Mouse (Mus musculus) Muller cell, postnatal 12 days (primary cell): ENCODE results near the gene Fam81b.

ENCODE experiments used
- DNase-seq: peaks from one replicate; pipeline ENCODE4 v3.0.0-alpha.2; 2015; ENCODE audit errors: inconsistent ontology term

Fam81b gene

GRCm38 (mm10) chr13:76194937-76195336 lies 109.9 kb downstream of the Fam81b start:
- no peak for DNase-seq

GRCm38 (mm10) chr13:76190273-76190672 lies 114.6 kb downstream of the Fam81b start:
- no peak for DNase-seq

GRCm38 (mm10) chr13:76189190-76189589 lies 115.7 kb downstream of the Fam81b start:
- DNase-seq: no peak

- no peak for DNase-seq
Measured at GRCm38 (mm10) chr13:76187651-76188050, 117.2 kb downstream of the Fam81b start.

GRCm38 (mm10) chr13:76178700-76179099 lies 126.2 kb downstream of the Fam81b start:
- no peak for DNase-seq

- no peak for DNase-seq
Measured at GRCm38 (mm10) chr13:76174297-76174696, 130.6 kb downstream of the Fam81b start.

- DNase-seq: no peak
Measured at GRCm38 (mm10) chr13:76160587-76160986, 144.3 kb downstream of the Fam81b start.

GRCm38 (mm10) chr13:76157508-76157907 lies 147.4 kb downstream of the Fam81b start:
- no peak for DNase-seq

- no peak for DNase-seq
Measured at GRCm38 (mm10) chr13:76157099-76157498, 147.8 kb downstream of the Fam81b start.
